ENCODE assay signal across 19 mouse cellular contexts in genomic region chr2:120484241-120484640, GRCm38 (mm10). TPM values are rescaled to one million over a fixed set of nuclear protein-coding genes. Genes with fewer than 3 reads are reported as not detected.
DNase-seq lines count a peak whose midpoint lies in the region; ATAC-seq and TF ChIP-seq lines count a peak whose summit lies in the region.
"Had no signal": no experiment of that assay in that cellular context is flagged by ENCODE, and none has a peak within 500 bp of the region (broad histone marks: within the 10 kb centered on the region; RNA-seq: fewer than 3 reads in every experiment).

No protein-coding gene starts in this region.

- no peaks in the 10 kb centered on the region for H3K36me3 ChIP-seq in thymus, adult 2 months (ENCODE audit: control insufficient read depth, insufficient read depth, low read length)
- H3K36me3 ChIP-seq in forebrain, embryonic 12.5 days (replicated peaks) = no peaks in the 10 kb centered on the region
- H3K36me3 ChIP-seq: embryonic facial prominence, embryonic 13.5 days; heart, embryonic 12.5 days had no signal

- no peak overlapping the region for H3K4me2 ChIP-seq in forebrain, embryonic 12.5 days
- H3K4me2 ChIP-seq: embryonic facial prominence, embryonic 13.5 days; forebrain, embryonic 13.5 days; heart, embryonic 12.5 days had no signal

- no peak for TF ChIP-seq CTCF in thymus, adult 2 months (IDR thresholded peaks at IDR 0.05; ENCODE audit: borderline replicate concordance, control insufficient read depth, extremely low read depth, insufficient read depth, low read length, poor library complexity)

- H3K4me1 ChIP-seq in thymus, adult 2 months (replicated peaks; ENCODE audit: control insufficient read depth, insufficient read depth, low read length) = peaks cover 51% of the 10 kb centered on the region
- H3K4me1 ChIP-seq in forebrain, embryonic 12.5 days = no peaks in the 10 kb centered on the region
- H3K4me1 ChIP-seq: forebrain, embryonic 13.5 days had no signal

- H3K27me3 ChIP-seq in thymus, adult 2 months (ENCODE audit: control insufficient read depth, insufficient read depth, low read length) = no peaks in the 10 kb centered on the region
- no peaks in the 10 kb centered on the region for H3K27me3 ChIP-seq in forebrain, embryonic 12.5 days
- H3K27me3 ChIP-seq: forebrain, embryonic 13.5 days; heart, embryonic 12.5 days had no signal

- ATAC-seq in activated CD4-positive, CD25-positive, alpha-beta regulatory T cell, adult 4 months = peak; percentile 29
- ATAC-seq in forebrain, embryonic 12.5 days (ENCODE audit: low FRiP score) = no peak
- ATAC-seq: forebrain, embryonic 13.5 days; forebrain, postnatal 0 days; hindbrain, embryonic 16.5 days had no signal

- no peaks in the 10 kb centered on the region for H3K9me3 ChIP-seq in forebrain, embryonic 12.5 days
- H3K9me3 ChIP-seq: embryonic facial prominence, embryonic 13.5 days; forebrain, embryonic 13.5 days; heart, embryonic 12.5 days had no signal

- no peak overlapping the region for H3K4me3 ChIP-seq in thymus, adult 2 months (ENCODE audit: control insufficient read depth, insufficient read depth, low read length)
- no peak overlapping the region for H3K4me3 ChIP-seq in forebrain, embryonic 12.5 days (replicated peaks)
- H3K4me3 ChIP-seq: embryonic facial prominence, embryonic 13.5 days; forebrain, embryonic 13.5 days; heart, embryonic 12.5 days had no signal

- 89% methylated on average over 3 of the region's 3 CpGs for WGBS in thymus, adult 2 months
- WGBS in forebrain, embryonic 12.5 days = 84% methylated on average over 3 of the region's 3 CpGs

- no peak for DNase-seq in thymus, adult 2 months
- no peak for DNase-seq in thymus, adult 18-20 months
- DNase-seq in thymus, postnatal 14 days = peak; percentile 52
- no peak for DNase-seq in adrenal gland, adult (ENCODE audit: inconsistent age in 2 of 2, low spot score in 1 of 2)
- DNase-seq: adrenal gland, adult 2 months; adrenal gland, postnatal 25 days; cerebellum, adult 18-20 months; cerebellum, adult 9-11 months; cerebellum, postnatal 36 days; forebrain, postnatal 0 days; gastrocnemius, postnatal 36 days; heart, adult 18-20 months; heart, postnatal 36 days had no signal

- no peak for TF ChIP-seq POLR2A in thymus, adult 2 months (IDR thresholded peaks at IDR 0.05; ENCODE audit: control insufficient read depth, extremely low read depth, insufficient read depth, low read length, poor library complexity)

- no peak overlapping the region for H3K9ac ChIP-seq in forebrain, embryonic 12.5 days
- H3K9ac ChIP-seq: embryonic facial prominence, embryonic 13.5 days; forebrain, embryonic 13.5 days; forebrain, postnatal 0 days; heart, embryonic 12.5 days had no signal

- H3K27ac ChIP-seq in thymus, adult 2 months (ENCODE audit: control insufficient read depth, insufficient read depth, low read length) = peak overlapping the region; percentile 98
- H3K27ac ChIP-seq in forebrain, embryonic 12.5 days = no peak overlapping the region
- H3K27ac ChIP-seq: embryonic facial prominence, embryonic 13.5 days; forebrain, embryonic 13.5 days had no signal

RNA-seq across cellular contexts. Expression of gene Capn3, which starts 28.4 kb away (rescaled TPM):
- 56.2 and 69.8 TPM in 2 replicates for polyA plus RNA-seq in thymus, adult 2 months (2012; rRNA removed)
- 10 to 100 TPM; 32.1 to 37.2 TPM for polyA plus RNA-seq in activated CD4-positive, CD25-positive, alpha-beta regulatory T cell, adult 4 months (2017; shearing (Covaris generic))
- 1.6 and 1.9 TPM in 2 replicates for polyA plus RNA-seq in forebrain, embryonic 12.5 days (2016; fragmentation: Nextera tagmentation; extraction: Ambion mirVana)

Comparison
In these comparisons a context has a peak if more than half of its experiments do, and no peak if none do; other contexts are left out.
1. RNA of gene Capn3, which starts 28.4 kb away (polyA plus RNA-seq): 56.2 to 69.8 TPM in thymus, adult 2 months and 32.1 to 37.2 TPM in activated CD4-positive, CD25-positive, alpha-beta regulatory T cell, adult 4 months; 1.6 to 1.9 TPM in forebrain, embryonic 12.5 days; every median in the first group is over 10 times any median in the second.